Mouse (Mus musculus) heart, postnatal 0 days (tissue): ENCODE results near the gene Txndc16.

Source experiments
- CTCF ChIP-seq: IDR thresholded peaks from 2 replicates; pipeline ENCODE4 v1.5.1; 2016; ENCODE audit warnings: antibody characterized with exemption, control low read depth, low read depth
- EP300 ChIP-seq: IDR thresholded peaks from 2 replicates; pipeline ENCODE4 v1.6.1; 2016; ENCODE audit warnings: antibody characterized with exemption, low read depth

DNA sequence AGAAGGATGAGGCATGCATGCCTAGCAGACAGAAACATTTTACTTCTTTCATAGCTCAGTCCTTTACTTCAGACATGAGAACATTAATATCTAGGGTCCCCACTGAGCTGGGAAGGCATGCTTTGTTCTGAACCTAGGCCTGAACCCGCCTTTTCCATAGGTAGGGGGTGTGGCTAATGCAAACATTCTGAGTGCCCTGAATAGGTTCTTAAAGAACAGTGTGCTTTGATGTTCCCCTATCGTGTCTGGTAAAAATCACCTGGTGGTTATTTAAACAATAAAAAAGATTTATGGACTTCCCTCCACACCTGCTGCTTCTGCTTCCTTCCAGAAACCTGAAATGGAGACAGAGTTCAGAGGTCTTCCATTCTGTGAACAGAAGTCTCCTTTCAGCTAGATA is 40.9 kb downstream of the Txndc16 start:
- TF ChIP-seq CTCF (no peak), EP300 (no peak)
